Mouse (Mus musculus) frontal cortex, postnatal 10 days (tissue): ENCODE data around the gene Dand5.

ENCODE experiments used
- DNase-seq, 2 experiments: peaks; one replicate each; pipeline ENCODE4 v3.0.0; 2022; ENCODE audit warnings: low spot score in 2 of 2, mixed read lengths in 1 of 2

Gene Dand5

GRCm38 (mm10) chr8:84783919-84784581 lies 38.6 kb downstream of the Dand5 start:
- no peak for DNase-seq

DNA sequence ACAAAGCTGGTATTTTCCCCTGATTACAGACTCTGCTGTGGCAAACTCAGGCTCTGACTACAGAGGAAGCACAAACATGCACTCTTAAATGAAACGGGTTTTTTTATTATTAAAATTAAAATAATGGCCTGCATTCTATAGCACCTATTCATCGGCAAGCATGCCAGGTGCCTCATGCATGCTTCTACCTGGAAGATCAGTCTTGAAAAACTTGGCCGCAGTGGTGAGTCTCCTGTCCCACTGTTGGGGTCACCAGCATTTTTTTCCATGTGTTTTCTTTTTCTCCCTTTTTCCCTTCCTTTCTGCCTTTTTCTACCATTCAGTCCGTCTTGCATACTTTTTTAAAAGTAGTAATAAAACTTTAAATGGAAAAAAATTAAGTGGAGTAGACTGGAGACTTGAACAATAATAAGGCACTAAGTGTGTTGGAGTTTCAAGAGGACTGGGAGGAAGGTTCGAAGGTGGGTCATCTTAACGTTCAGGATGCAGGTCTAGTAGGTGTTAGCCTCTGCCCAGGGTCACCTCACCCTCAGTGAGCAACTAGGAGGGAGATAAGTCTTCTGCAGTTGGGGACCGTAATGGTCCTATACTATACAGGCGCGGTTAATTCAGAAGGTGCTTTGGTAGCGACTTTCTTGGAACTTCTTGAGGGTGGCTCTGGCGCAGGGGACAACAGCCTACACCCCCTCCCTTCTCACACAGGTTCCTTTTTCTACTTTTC lies 39.3 kb downstream of the Dand5 start:
- DNase-seq, result no peak

DNA sequence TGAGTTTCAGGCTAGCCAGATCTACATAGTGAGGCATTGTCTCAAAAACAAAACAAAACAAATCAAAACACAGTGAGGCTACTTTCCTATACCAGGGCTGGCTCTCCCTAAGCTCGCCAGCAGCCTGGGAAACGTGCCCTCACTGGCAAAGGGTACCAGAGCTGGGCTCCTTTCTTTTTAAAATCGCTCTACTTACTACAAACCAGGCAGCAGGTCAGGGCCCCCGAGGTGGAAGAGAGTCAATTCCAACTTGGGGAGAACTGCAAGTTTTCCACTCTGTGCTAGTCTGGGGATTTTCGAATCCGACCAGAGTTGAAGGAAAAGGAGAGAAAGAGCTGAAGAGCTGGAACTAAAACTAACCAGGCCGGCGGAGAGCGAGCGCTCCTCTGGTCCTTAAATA lies 39.9 kb downstream of the Dand5 start:
- no peak for DNase-seq

DNA sequence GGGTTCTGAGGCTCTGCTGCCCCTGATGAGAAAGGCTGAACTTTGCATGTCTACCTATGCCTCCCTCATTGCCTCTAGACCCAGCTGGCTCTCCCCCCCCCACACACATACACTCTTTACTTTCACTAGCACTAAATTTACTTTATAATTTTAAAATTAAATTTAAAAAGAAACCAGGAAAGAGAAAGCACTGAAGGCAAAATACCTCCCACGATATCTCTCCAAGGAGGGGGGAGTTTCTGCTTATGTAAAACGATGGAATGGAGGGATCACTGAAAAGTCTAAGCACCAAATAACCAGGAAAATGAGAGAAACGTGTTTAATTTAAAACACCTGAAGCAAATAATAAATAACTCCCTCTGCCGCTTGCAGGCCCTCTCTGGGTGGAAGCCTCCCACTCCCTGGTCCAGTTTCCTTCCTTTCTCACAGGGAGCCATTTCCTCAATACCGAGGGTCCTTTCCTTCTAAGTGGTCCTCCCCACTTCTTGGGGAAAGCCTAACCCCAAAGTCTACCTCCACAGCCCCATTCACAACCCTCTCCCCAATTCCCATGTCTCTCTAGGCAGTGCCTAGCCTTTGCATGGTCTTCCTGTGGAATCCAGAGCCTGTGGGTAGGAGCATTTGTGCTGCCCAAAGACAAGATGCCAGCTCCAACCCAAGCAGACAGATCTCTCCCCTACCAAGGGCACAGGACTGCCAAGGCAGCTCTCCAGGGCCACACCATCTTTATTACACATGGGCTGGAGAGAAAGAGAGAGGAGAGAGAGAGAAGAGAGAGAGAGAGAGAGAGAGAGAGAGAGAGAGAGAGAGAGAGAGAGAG lies 40.7 kb downstream of the Dand5 start:
- no peak for DNase-seq

GRCm38 (mm10) chr8:84780949-84781680 lies 41.5 kb downstream of the Dand5 start:
- no peak for DNase-seq

DNA sequence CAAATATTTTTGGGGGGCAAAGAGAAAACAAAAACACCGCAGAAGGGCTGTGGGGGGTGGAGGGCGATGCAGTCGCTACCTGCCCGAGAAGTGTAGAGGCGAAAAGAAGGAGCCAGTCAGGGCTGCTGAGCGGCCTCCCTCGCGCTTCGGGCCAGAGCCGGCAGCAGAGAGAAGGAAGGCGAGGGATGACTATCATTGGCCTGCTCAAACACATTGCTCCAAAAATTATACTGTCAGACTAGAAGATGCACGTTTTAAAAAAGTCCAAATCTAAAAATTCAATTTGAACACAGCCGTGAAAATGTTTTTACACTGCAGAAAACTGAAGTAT lies 42.4 kb downstream of the Dand5 start:
- no peak for DNase-seq

GRCm38 (mm10) chr8:84779519-84780224 lies 43.0 kb downstream of the Dand5 start:
- DNase-seq, result no peak

DNA sequence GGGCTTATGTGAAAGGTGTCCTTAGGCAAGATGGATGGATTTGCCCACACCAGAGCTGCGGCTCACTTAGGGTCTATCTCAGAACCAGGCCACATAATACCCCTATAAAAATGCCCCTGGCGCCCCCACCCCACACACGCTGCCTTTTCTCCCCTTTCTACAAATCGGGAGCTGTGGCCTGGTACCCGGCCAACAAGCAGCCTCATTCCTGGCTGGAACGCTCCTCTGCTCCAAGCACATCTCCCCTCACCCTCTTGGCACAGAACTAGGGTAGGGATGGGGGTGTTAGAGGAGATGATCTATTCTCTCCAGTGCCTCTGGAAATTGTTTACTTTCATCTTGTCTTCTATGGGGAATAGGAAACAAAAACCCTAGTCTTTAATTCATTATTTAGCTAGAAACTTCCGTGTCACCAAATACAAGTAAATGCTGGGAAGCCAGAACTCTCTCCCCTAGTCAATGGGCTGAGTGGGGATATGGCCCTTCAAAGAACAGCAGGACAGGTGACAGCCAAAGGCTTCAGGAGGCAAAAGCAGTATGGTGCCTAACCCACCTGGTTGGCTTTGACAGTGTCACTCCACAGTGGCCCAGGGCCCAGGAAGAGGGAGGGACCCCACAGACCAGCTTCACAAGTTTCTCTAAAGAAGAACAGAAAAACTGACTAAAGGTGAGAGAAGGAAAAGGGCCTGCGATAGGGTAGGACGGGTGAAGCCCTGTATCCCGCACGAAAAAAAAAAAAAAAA lies 43.8 kb downstream of the Dand5 start:
- DNase-seq, result no peak

- DNase-seq, result no peak
Observed at GRCm38 (mm10) chr8:84777899-84778637, 44.6 kb downstream of the Dand5 start.

- no peak for DNase-seq
Observed at GRCm38 (mm10) chr8:84776569-84776968, 46.1 kb downstream of the Dand5 start.

DNA sequence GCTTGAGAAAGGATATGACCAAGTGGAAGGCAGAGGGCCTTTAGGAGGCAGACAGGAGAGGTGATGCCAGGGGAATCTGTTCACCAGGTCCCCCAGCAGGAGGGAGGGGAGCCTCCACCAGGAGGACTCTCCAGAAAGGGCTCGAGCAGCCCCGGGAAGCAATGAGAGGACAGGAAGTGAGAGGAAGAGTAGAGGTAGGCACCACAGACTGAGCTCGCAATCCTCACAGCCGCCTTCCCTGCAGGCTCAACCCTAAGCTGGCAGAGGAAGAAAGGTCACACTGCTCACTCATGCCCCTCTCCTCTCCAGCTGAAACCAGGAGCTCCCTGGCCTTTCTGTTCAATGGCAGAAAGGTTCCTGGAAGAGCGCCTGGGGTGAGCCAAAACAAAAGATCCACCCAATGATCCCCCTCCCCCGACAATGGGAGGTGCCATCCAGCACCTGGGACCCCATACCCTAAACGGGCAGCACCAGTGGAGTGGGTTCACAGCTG lies 47.0 kb downstream of the Dand5 start:
- DNase-seq, result no peak

DNA sequence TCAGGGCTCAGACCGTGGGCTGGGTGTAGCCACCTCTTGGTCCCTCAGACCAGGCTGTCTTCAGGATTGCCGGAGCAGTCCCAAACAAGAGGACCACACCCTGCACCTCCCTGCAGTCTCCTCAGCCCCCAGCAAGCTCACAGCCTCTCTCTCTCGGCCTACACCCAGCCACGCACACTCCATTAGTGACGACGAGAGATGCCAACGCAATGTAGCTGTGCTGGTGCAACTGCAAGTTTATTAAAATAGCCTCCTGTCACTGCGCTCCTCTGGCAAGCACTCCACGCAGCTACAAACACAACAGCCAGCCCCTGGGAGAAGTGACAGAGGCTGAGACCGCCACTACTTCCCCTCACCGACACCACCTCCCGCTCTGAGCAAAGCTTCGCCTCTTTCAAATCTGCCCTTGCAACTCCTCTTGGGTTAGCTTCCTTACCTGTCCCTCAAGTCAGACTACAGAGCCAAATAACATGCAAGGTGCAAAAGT lies 47.5 kb downstream of the Dand5 start:
- no peak for DNase-seq

GRCm38 (mm10) chr8:84774473-84774911 lies 48.1 kb downstream of the Dand5 start:
- DNase-seq, result peak; percentile 73 to 80

GRCm38 (mm10) chr8:84773833-84774232 lies 48.8 kb downstream of the Dand5 start:
- DNase-seq, result peak; percentile 78 to 84

GRCm38 (mm10) chr8:84773304-84773703 lies 49.3 kb downstream of the Dand5 start:
- no peak for DNase-seq

GRCm38 (mm10) chr8:84772628-84773027 lies 50.0 kb downstream of the Dand5 start:
- DNase-seq, result no peak

GRCm38 (mm10) chr8:84771941-84772378 lies 50.7 kb downstream of the Dand5 start:
- DNase-seq, result no peak

DNA sequence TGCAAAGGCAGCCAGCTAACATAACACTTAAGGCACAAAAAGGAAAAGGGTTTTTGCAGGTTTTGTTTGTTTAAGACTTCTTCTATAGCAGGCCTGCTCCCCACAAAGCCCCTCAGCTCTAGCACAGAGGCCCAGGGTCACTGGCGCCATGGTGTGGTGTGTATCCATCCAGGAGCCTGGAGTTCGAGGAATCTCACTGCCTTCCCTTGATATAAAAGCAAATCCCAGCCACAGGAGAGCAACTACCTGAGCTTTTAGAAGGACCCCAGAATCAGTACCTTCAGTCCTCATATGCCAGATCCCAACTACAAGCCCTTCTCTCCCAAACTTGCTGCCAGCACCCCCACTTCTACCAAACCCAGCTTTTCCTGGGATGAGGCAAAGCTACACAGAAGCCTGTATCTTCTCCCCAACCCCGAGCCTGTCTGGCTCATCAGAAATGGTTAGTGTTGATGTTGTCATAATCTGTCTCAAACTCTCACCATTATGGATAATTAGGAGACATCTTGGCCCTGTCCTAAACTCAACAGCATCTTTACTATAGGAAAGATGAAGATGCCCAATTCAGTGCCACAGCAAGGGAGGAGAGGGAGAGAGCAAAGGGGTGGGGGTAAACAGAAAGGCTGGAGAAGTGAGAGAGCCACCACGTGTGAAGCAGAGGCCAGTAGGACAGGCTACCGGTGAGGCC lies 51.5 kb downstream of the Dand5 start:
- DNase-seq, result no peak
